Mouse (Mus musculus): ENCODE results near the gene Vmn1r151. TPM values are rescaled to one million over a fixed set of nuclear protein-coding genes. Genes with fewer than 3 reads are reported as not detected.

Gene Vmn1r151
- not detected in 2 replicates for polyA plus RNA-seq (2012; rRNA removed)

DNA sequence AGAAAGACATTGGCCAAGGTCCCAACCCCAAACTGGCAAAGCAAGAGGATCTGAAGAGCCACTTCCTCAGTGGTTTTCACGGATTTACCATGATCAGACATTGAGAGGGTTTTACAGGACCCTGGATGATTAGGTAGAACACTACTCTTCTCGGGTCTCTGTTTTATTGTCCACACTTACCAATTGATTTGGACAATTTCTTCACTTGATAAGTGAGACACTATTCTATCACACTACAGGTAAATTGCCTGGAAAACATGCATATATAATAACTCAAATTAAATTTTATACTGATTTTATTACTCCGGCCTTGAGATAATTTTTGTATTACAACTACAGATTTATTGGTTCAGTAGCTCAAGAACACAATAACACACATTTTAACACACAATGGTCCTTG lies at the start of gene Vmn1r151:
TSS of gene Vmn1r151 (minus strand) at position 101 of the 400 bp plus-strand sequence.

DNA sequence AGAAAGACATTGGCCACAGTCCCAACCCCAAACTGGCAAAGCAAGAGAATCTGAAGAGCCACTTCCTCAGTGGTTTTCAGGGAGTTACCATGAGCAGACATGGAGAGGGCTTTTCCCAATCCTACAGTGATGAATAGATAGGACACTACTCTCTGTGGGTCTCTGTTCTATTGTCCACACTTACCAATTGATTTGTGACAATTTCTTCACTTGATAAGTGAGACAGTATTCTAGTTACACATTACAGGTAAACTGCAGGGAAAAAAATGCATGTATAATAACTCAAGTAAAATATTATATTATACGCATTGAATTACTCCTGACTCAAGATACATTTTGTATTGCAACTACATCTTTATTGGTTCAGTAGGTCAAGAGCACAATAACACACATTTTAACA lies 35.3 kb upstream of the Vmn1r151 start, which contains the start of gene Gm8677:
TSS of gene Gm8677 (minus strand) at position 101 of the 400 bp plus-strand sequence.

DNA sequence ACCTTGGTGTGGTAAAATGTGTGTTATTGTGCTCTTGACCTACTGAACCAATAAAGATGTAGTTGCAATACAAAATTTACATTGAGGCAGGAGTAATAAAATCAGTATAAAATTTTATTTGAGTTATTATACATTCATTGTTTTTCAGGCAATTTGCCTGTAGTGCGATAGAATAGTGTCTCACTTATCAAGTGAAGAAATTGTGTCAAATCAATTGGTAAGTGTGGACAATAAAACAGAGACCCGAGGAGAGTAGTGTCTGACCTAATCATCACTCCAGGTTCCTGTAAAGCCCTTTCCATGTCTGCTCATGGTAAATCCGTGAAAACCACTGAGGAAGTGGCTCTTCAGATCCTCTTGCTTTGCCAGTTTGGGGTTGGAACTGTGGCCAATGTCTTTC lies 23.2 kb upstream of the Vmn1r151 start, which contains the start of gene Vmn1r152:
TSS of gene Vmn1r152 (plus strand) at position 301 of the 400 bp plus-strand sequence.

DNA sequence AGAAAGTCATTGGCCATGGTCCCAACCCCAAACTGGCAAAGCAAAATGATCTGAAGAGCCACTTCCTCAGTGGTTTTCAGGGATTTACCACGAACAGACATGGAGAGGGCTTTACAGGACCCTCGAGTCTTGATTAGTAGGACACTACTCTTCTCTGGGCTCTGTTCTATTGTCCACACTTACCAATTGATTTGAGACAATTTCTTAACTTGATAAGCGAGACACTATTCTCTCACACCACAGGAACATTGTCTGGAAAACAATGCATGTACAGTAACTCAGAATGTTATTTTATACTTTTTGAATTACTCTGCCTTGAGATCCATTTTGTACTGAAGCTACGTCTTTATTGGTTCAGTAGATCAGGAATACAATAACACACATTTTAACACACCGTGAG lies 35.5 kb downstream of the Vmn1r151 start, which contains the start of gene Gm10665:
TSS of gene Gm10665 (minus strand) at position 101 of the 400 bp plus-strand sequence.

Other genes starting within 250 kb of the Vmn1r151 start
- gene Gm4187, start 170.0 kb downstream of the Vmn1r151 start, polyA plus RNA-seq (2012; rRNA removed) = not detected in 2 replicates
- not detected in 2 replicates for gene Gm8660, start 128.6 kb downstream of the Vmn1r151 start, polyA plus RNA-seq (2012; rRNA removed)
- not detected in 2 replicates for gene Vmn1r148, start 86.1 kb downstream of the Vmn1r151 start, polyA plus RNA-seq (2012; rRNA removed)
- gene Vmn1r149, start 61.4 kb downstream of the Vmn1r151 start, polyA plus RNA-seq (2012; rRNA removed) = not detected in 2 replicates
- not detected in 2 replicates for gene Gm10665, start 35.6 kb downstream of the Vmn1r151 start, polyA plus RNA-seq (2012; rRNA removed)
- not detected in 2 replicates for gene Vmn1r152, start 23.3 kb upstream of the Vmn1r151 start, polyA plus RNA-seq (2012; rRNA removed)
- gene Gm8677, start 35.2 kb upstream of the Vmn1r151 start, polyA plus RNA-seq (2012; rRNA removed) = not detected in 2 replicates
- gene Gm4201, start 65.7 kb upstream of the Vmn1r151 start, polyA plus RNA-seq (2012; rRNA removed) = not detected in 2 replicates
- gene Gm4565, start 88.4 kb upstream of the Vmn1r151 start, polyA plus RNA-seq (2012; rRNA removed) = not detected in 2 replicates
- not detected in 2 replicates for gene Vmn1r155, start 158.3 kb upstream of the Vmn1r151 start, polyA plus RNA-seq (2012; rRNA removed)
- not detected in 2 replicates for gene Gm8693, start 192.6 kb upstream of the Vmn1r151 start, polyA plus RNA-seq (2012; rRNA removed)
- gene Gm4567, start 220.0 kb upstream of the Vmn1r151 start, polyA plus RNA-seq (2012; rRNA removed) = not detected in 2 replicates